Mouse (Mus musculus) megakaryocyte, embryonic 14.5 days (primary cell): ENCODE data around the gene Sgta.

Source experiments
- FLI1 ChIP-seq: IDR thresholded peaks from 2 replicates; pipeline ENCODE4 v1.6.1; 2012; ENCODE audit warnings: low read length, inconsistent platforms, mixed read lengths
- GATA1 ChIP-seq: IDR thresholded peaks from 3 replicates; pipeline ENCODE4 v1.6.1; 2012; ENCODE audit warnings: mixed read lengths, low read length, inconsistent platforms, borderline replicate concordance

DNA sequence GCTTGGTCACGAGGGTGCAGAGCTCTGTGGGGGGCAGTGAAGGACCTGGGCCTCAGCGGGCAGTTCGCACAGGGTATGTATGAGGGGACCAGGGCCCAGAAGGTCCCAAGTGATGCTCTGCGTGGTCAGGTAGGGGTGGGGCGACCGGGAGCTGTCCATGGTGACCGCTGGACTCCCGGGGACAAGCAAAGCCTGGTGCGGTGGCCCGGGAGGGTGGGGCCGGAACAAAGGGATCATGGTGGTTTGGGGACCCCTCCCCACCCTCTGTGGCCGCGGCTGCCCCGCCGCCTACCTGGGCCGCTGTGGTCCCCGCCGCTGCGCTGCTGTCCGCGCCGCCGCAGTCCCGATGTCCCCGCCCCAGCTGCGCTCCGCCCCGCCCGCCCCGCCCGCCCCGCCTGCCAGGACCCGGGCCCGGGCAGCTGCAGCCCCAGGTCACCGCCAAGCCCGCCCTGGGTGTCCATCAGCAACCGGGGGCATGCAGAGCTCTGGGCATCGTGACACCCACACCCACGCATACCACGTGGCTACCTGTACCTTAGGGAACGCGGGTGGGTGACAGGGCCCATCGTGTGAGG is 34.8 kb downstream of the Sgta start:
- TF ChIP-seq GATA1 (no peak), FLI1 (no peak)
